Mouse (Mus musculus) ES-E14 (cell line): ENCODE results near the gene Pgf. TPM values are rescaled to one million over a fixed set of nuclear protein-coding genes. Genes with fewer than 3 reads are reported as not detected.

Source experiments
- DNase-seq: peaks from one replicate; pipeline ENCODE4 v3.0.0-alpha.2; 2013; ENCODE audit warnings: low read depth, low spot score
- H3K27ac ChIP-seq: 2 replicates; pipeline ENCODE4 v1.5.1; 2012; ENCODE audit warnings: low read depth, mild to moderate bottlenecking, low read length, moderate library complexity, mixed read lengths; ENCODE audit not compliant: poor library complexity, insufficient read depth, severe bottlenecking
- H3K36me3 ChIP-seq: 2 replicates; pipeline ENCODE4 v1.6.1; 2012; ENCODE audit warnings: mild to moderate bottlenecking, low read length, moderate library complexity, mixed read lengths; ENCODE audit not compliant: control insufficient read depth, poor library complexity, insufficient read depth, severe bottlenecking
- H3K4me1 ChIP-seq, 2 experiments: fragments of 150-350 bp in 1 of 2; sonication (generic) in 1 of 2; 2 replicates each; pipeline ENCODE4 v1.6.1; 2012; ENCODE audit warnings: low read length in 2 of 2, mild to moderate bottlenecking in 1 of 2, mixed read lengths in 1 of 2; ENCODE audit not compliant: control insufficient read depth in 2 of 2, insufficient read depth in 2 of 2, poor library complexity in 1 of 2
- H3K4me3 ChIP-seq, 2 experiments: fragments of 150-350 bp in 1 of 2; sonication (generic) in 1 of 2; 2 replicates each; pipeline ENCODE4 v1.5.1; 2012; ENCODE audit warnings: low read length in 2 of 2, low read depth in 1 of 2, mild to moderate bottlenecking in 1 of 2, mixed read lengths in 1 of 2; ENCODE audit not compliant: insufficient read depth in 1 of 2, poor library complexity in 1 of 2, severe bottlenecking in 1 of 2
- H3K9ac ChIP-seq: 2 replicates; pipeline ENCODE4 v1.6.1; 2012; ENCODE audit warnings: low read depth, mild to moderate bottlenecking, low read length, mixed read lengths; ENCODE audit not compliant: poor library complexity, insufficient read depth, severe bottlenecking
- H3K9me3 ChIP-seq: fragments of 150-350 bp; sonication (generic); 2 replicates; pipeline ENCODE4 v1.6.1; 2012; ENCODE audit warnings: low read depth, mild to moderate bottlenecking, low read length; ENCODE audit not compliant: control insufficient read depth, insufficient read depth
- CHD2 ChIP-seq: IDR thresholded peaks from 2 replicates; pipeline ENCODE4 v1.6.1; 2014; ENCODE audit warnings: mild to moderate bottlenecking, low read depth, low read length, inconsistent platforms
- HCFC1 ChIP-seq: IDR thresholded peaks from 2 replicates; pipeline ENCODE4 v1.6.1; 2012; ENCODE audit warnings: low read length, inconsistent platforms, borderline replicate concordance; ENCODE audit not compliant: insufficient read depth
- MAFK ChIP-seq: IDR thresholded peaks from 2 replicates; pipeline ENCODE4 v1.6.1; 2014; ENCODE audit warnings: mild to moderate bottlenecking, low read depth, low read length, inconsistent platforms; ENCODE audit not compliant: insufficient read depth
- ZC3H11A ChIP-seq: IDR thresholded peaks from 2 replicates; pipeline ENCODE4 v1.6.1; 2012; ENCODE audit warnings: low read depth, mild to moderate bottlenecking, inconsistent platforms, low read length, borderline replicate concordance
- ZNF384 ChIP-seq: IDR thresholded peaks from 2 replicates; pipeline ENCODE4 v1.6.1; 2012; ENCODE audit warnings: low read depth, low read length, inconsistent platforms
- in situ Hi-C, 2 experiments: fragments of 600-800 bp; cut with MboI; formaldehyde crosslinking; loops; one replicate each; pipeline ENCODE4 v1.15.1; 2025; ENCODE audit warnings: low sequenced_read_pairs in 2 of 2, inconsistent platforms in 1 of 2; ENCODE audit not compliant: unreplicated experiment in 2 of 2
- total RNA-seq: library from RNA; depleted of rRNA; stranded (reverse); fragments of 300-350 nt; gene quantifications from 2 replicates; pipeline ENCODE4 v1.2.3, GENCODE M21; 2012

The Pgf gene
- total RNA-seq, 1 experiment, result 6.9 TPM

DNA sequence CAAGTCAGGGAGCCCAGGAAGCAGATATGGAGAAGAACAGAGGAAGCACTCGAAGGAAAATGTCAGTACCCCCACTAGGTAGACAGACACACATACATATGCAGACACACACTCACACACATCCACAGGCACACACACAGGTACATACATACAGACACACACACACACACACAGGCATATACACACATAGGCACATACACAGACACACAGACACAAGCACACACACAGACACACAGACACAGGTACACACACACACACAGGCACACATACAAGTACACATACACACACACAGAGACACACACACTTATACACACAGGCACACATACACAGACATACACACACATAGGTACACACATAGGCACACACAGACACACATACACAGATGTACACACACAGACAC lies 22.4 kb upstream of the Pgf start:
- no peaks in the 10 kb centered on the region for H3K9me3 ChIP-seq
- H3K4me1 ChIP-seq, result peaks cover 0 to 7% of the 10 kb centered on the region in 2 experiments; a peak in 1 of 4 replicates
- TF ChIP-seq CHD2 (no peak), ZNF384 (no peak), ZC3H11A (no peak), HCFC1 (no peak), MAFK (no peak)
- H3K36me3 ChIP-seq, result no peaks in the 10 kb centered on the region
- no peak overlapping the region for H3K27ac ChIP-seq
- DNase-seq, result no peak
- no peak overlapping the region for H3K4me3 ChIP-seq
- H3K9ac ChIP-seq, result no peak overlapping the region
- in situ Hi-C loops, result no loop called here

GRCm38 (mm10) chr12:85197936-85198335 lies 20.3 kb upstream of the Pgf start:
- no peaks in the 10 kb centered on the region for H3K9me3 ChIP-seq
- TF ChIP-seq ZC3H11A (no peak), MAFK (no peak), HCFC1 (no peak), ZNF384 (no peak), CHD2 (no peak)
- no peak overlapping the region for H3K9ac ChIP-seq
- no peak overlapping the region for H3K27ac ChIP-seq
- no peak for DNase-seq
- H3K36me3 ChIP-seq, result no peaks in the 10 kb centered on the region
- no peak overlapping the region for H3K4me3 ChIP-seq
- in situ Hi-C loops, result no loop called here
- peaks cover 0 to 7% of the 10 kb centered on the region in 2 experiments; a peak in 1 of 4 replicates for H3K4me1 ChIP-seq

DNA sequence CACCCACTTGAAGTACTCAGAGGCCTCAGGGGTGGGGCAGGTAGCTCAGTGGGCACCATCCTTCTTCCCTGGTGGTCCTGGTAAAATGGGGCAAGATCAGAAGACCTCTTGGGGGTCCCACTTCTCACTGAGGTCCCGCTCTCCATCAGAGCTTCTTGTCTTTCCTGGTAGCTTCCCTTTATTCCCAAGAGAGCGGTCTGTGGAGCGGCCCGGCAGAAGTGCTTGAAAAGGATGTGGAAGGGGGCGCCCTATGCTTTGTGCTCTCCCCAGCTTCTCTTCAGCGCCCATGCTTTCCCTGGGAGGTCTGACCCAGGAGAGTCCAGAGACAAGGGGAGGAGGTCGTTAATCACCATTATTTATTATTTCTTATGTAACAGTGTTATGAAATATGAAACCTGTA lies 19.8 kb upstream of the Pgf start:
- H3K9me3 ChIP-seq, result no peaks in the 10 kb centered on the region
- H3K36me3 ChIP-seq, result no peaks in the 10 kb centered on the region
- H3K4me3 ChIP-seq, result no peak overlapping the region
- no peak overlapping the region for H3K27ac ChIP-seq
- no peak overlapping the region for H3K9ac ChIP-seq
- in situ Hi-C loops, result no loop called here
- TF ChIP-seq MAFK, result no peak
- TF ChIP-seq ZC3H11A, result no peak
- no peak for TF ChIP-seq HCFC1
- TF ChIP-seq ZNF384, result no peak
- TF ChIP-seq CHD2, result no peak
- H3K4me1 ChIP-seq, result peaks cover 3 to 12% of the 10 kb centered on the region in 2 experiments; a peak in 1 of 4 replicates
- no peak for DNase-seq

- H3K27ac ChIP-seq, result no peak overlapping the region
- peaks cover 3 to 14% of the 10 kb centered on the region in 2 experiments; a peak in 1 of 4 replicates for H3K4me1 ChIP-seq
- in situ Hi-C loops, result no loop called here
- no peaks in the 10 kb centered on the region for H3K36me3 ChIP-seq
- H3K9ac ChIP-seq, result no peak overlapping the region
- DNase-seq, result no peak
- no peaks in the 10 kb centered on the region for H3K9me3 ChIP-seq
- no peak for TF ChIP-seq CHD2
- no peak for TF ChIP-seq HCFC1
- no peak for TF ChIP-seq MAFK
- no peak for TF ChIP-seq ZC3H11A
- TF ChIP-seq ZNF384, result no peak
- H3K4me3 ChIP-seq, result no peak overlapping the region
These were observed 18.6 kb upstream of the Pgf start for GRCm38 (mm10) chr12:85196191-85196590.

DNA sequence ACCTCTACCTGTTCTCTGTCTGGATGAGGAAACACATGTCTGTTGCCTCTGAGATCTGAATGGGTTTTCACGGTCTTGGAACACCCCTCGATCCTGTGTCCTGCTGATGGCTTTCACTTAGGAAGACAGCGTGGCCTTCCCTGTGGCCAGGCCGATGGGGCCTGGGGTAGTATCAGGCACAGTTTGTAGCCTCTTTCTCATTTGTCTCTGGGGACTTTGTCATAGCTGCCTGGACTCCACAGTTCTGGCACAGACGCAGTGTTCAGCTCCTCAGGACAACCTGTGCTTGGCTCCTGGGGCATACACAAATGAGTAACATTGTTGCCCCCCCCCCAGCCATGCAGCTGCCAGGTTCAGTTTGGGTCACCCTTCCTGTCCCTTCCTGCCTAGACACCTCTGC lies 17.5 kb upstream of the Pgf start:
- peaks cover 3 to 7% of the 10 kb centered on the region in 2 experiments; a peak in 2 of 4 replicates for H3K4me1 ChIP-seq
- H3K27ac ChIP-seq, result no peak overlapping the region
- in situ Hi-C loops, result no loop called here
- H3K9me3 ChIP-seq, result no peaks in the 10 kb centered on the region
- H3K36me3 ChIP-seq, result no peaks in the 10 kb centered on the region
- H3K4me3 ChIP-seq, result no peak overlapping the region
- H3K9ac ChIP-seq, result no peak overlapping the region
- DNase-seq, result no peak
- TF ChIP-seq ZC3H11A (no peak), MAFK (no peak), HCFC1 (no peak)
